Mouse (Mus musculus): Measurements from ENCODE around the gene Slc2a1.

DNA sequence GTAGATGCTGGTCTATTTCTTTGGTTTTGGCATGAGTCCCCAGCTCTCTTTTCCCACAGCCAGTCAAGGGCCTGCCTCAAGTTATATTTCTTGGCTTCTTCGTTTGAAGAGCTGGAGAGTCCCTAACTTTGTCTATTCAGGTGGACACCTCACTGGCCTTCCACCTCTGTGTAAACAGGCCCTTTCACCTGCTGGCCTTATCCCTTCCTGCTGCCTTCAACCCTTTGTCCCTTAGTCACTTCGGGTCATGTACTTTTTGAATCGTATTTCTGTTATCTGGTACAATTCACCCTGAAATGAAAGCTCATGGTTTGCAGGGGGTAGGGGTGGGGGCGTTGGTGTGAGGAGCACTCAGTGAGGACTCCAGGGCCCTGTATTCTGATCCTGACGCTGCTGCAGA, 10.8 kb downstream of the Slc2a1 start:
- no peak for TF ChIP-seq CTCF (IDR thresholded peaks at IDR 0.05; ENCODE audit: borderline replicate concordance, control insufficient read depth, extremely low read depth, insufficient read depth, low read length, poor library complexity)
- no peak for TF ChIP-seq POLR2A (IDR thresholded peaks at IDR 0.05; ENCODE audit: control insufficient read depth, extremely low read depth, insufficient read depth, low read length, poor library complexity)
